In genomic region chr6:122819306-122820070, GRCm38 (mm10) we compare ENCODE assay signal across 8 mouse cellular contexts. TPM values are rescaled to one million over a fixed set of nuclear protein-coding genes. Genes with fewer than 3 reads are reported as not detected.
A peak's percentile ranks its signal among the peaks of the same experiment; 100 is the strongest.
DNase-seq lines count a peak whose midpoint lies in the region; ATAC-seq and TF ChIP-seq lines count a peak whose summit lies in the region.

Gene Foxj2, plus strand, starts transcription at chr6:122819914.

- intact Hi-C loops in gastrocnemius, adult 2 months (cut with DNase I): loop anchor here (1.0 kb wide), 1 partner anchor 8 kb away; no protein-coding TSS in a partner anchor
- intact Hi-C loops in left cerebral cortex, adult 2 months (cut with DNase I): loop anchor here (1.0 kb wide), 1 partner anchor 8 kb away; no protein-coding TSS in a partner anchor

- no peaks in the 10 kb centered on the region for H3K27me3 ChIP-seq in hindbrain, embryonic 14.5 days (ENCODE audit: control insufficient read depth, insufficient read depth, low read length)

- peak; percentile 81 for ATAC-seq in hindbrain, embryonic 14.5 days (ENCODE audit: low FRiP score)

- peak within 1 kb of the TSS; percentile 81 for H3K9ac ChIP-seq in hindbrain, embryonic 14.5 days

- 2% methylated on average over 60 of the region's 61 CpGs for WGBS in hindbrain, embryonic 14.5 days

- peak within 1 kb of the TSS; percentile 90 for H3K4me2 ChIP-seq in hindbrain, embryonic 14.5 days (replicated peaks)

- no peak for TF ChIP-seq CTCF in gastrocnemius, adult 2 months (IDR thresholded peaks at IDR 0.05)
- TF ChIP-seq CTCF in left cerebral cortex, adult 2 months (IDR thresholded peaks at IDR 0.05): no peak

- DNase-seq in T-cell, adult 2 months (ENCODE audit: low spot score): peak; percentile 67
- peak; percentile 86 to 89 for DNase-seq in cerebellum, postnatal 25 days
- DNase-seq in gastrocnemius, adult 2 months: peak; percentile 91
- peak; percentile 70 for DNase-seq in hindbrain, embryonic 14.5 days (ENCODE audit: low spot score)
- DNase-seq in left cerebral cortex, adult 2 months (ENCODE audit: extremely low spot score in 1 of 2, low spot score in 2 of 2): peak; percentile 76 to 78
- DNase-seq in lung, postnatal 4 days: peak; percentile 84 to 88
- DNase-seq in retina, postnatal 7 days (ENCODE audit: low read depth, low spot score): peak; percentile 50
- peak; percentile 81 for DNase-seq in urinary bladder, postnatal 25 days (ENCODE audit: low spot score)

- no peaks in the 10 kb centered on the region for H3K36me3 ChIP-seq in hindbrain, embryonic 14.5 days (replicated peaks; ENCODE audit: control insufficient read depth, insufficient read depth)

- H3K4me1 ChIP-seq in hindbrain, embryonic 14.5 days (replicated peaks; ENCODE audit: control insufficient read depth, insufficient read depth, low read length): peaks cover 24% of the 10 kb centered on the region

- no peaks in the 10 kb centered on the region for H3K9me3 ChIP-seq in hindbrain, embryonic 14.5 days (ENCODE audit: control insufficient read depth, low read length)

- H3K27ac ChIP-seq in gastrocnemius, adult 2 months: peak within 1 kb of the TSS; percentile 97
- peak within 1 kb of the TSS; percentile 44; the same call in 1 of the 2 replicates for H3K27ac ChIP-seq in hindbrain, embryonic 14.5 days
- peak within 1 kb of the TSS; percentile 77 for H3K27ac ChIP-seq in left cerebral cortex, adult 2 months

- H3K4me3 ChIP-seq in gastrocnemius, adult 2 months: peak within 1 kb of the TSS; percentile 100
- peak within 1 kb of the TSS; percentile 85 for H3K4me3 ChIP-seq in hindbrain, embryonic 14.5 days (replicated peaks; ENCODE audit: low read length)
- H3K4me3 ChIP-seq in left cerebral cortex, adult 2 months: peak within 1 kb of the TSS; percentile 65

RNA-seq across cellular contexts. Expression of gene Foxj2, which starts in this region (rescaled TPM):
- 10 to 100 TPM; 26.4 to 29.1 TPM for total RNA-seq in gastrocnemius, adult 2 months (2021)
- 9.5 and 11.0 TPM in 2 replicates for polyA plus RNA-seq in hindbrain, embryonic 14.5 days (2014; fragmentation: Nextera tagmentation; extraction: Ambion mirVana)
- 10 to 100 TPM; 28.4 to 29.2 TPM for total RNA-seq in left cerebral cortex, adult 2 months (2021)

Comparison
In these comparisons a context has a peak if more than half of its experiments do, and no peak if none do; other contexts are left out.
1. Peak in every context shown above with its lines: DNase-seq, ATAC-seq, H3K4me3 ChIP-seq and H3K27ac ChIP-seq.
2. H3K27ac ChIP-seq: peak in every context shown above with its lines; median percentile 97 in gastrocnemius, adult 2 months; 77 in left cerebral cortex, adult 2 months; 44 in hindbrain, embryonic 14.5 days.